Mouse (Mus musculus): Measurements from ENCODE around the gene Senp6. TPM values are rescaled to one million over a fixed set of nuclear protein-coding genes. Genes with fewer than 3 reads are reported as not detected.
A peak's percentile ranks its signal among the peaks of the same experiment; 100 is the strongest.
"Not testable (repeated sequence)": the region's sequence is repeated elsewhere in the genome, so short reads cannot be mapped to it uniquely, and the experiment has no call there.

Gene Senp6
- polyA plus RNA-seq, 1 experiment, result 9.8 TPM

- H3K27ac ChIP-seq (ENCODE audit: insufficient read depth, low read length), result no peak overlapping the region
- H3K36me3 ChIP-seq (ENCODE audit: control insufficient read depth, insufficient read depth, low read length), result no peaks in the 10 kb centered on the region
- no peak for DNase-seq (ENCODE audit: low read depth in 1 of 2, low spot score in 2 of 2)
- no peak overlapping the region for H3K4me3 ChIP-seq (ENCODE audit: extremely low read depth, insufficient read depth, insufficient read length)
- no peaks in the 10 kb centered on the region for H3K27me3 ChIP-seq (ENCODE audit: control insufficient read depth, insufficient read depth, low read length)
- TF ChIP-seq CTCF (IDR thresholded peaks at IDR 0.05; ENCODE audit: extremely low read depth, insufficient read depth, insufficient read length, insufficient replicate concordance), result no peak
- no peak for TF ChIP-seq POLR2A (IDR thresholded peaks at IDR 0.05; ENCODE audit: low read depth, low read length)
- peaks cover 7% of the 10 kb centered on the region; the same call in 1 of the 2 replicates for H3K4me1 ChIP-seq (ENCODE audit: control insufficient read depth, insufficient read depth, insufficient read length)
Measured at GRCm38 (mm10) chr9:80074949-80075348, 8.2 kb downstream of the Senp6 start.

- TF ChIP-seq POLR2A (IDR thresholded peaks at IDR 0.05; ENCODE audit: low read depth, low read length) (no peak), CTCF (IDR thresholded peaks at IDR 0.05; ENCODE audit: extremely low read depth, insufficient read depth, insufficient read length, insufficient replicate concordance) (no peak)
- no peaks in the 10 kb centered on the region for H3K27me3 ChIP-seq (ENCODE audit: control insufficient read depth, insufficient read depth, low read length)
- peaks cover 12% of the 10 kb centered on the region; the same call in 1 of the 2 replicates for H3K4me1 ChIP-seq (ENCODE audit: control insufficient read depth, insufficient read depth, insufficient read length)
- 65% methylated on average over 1 of the region's 1 CpGs for WGBS
- peak in 1 of 2 experiments; percentile 26 for DNase-seq (ENCODE audit: low read depth in 1 of 2, low spot score in 2 of 2)
- no peak overlapping the region for H3K4me3 ChIP-seq (ENCODE audit: extremely low read depth, insufficient read depth, insufficient read length)
- no peak overlapping the region for H3K27ac ChIP-seq (ENCODE audit: insufficient read depth, low read length)
- no peaks in the 10 kb centered on the region for H3K36me3 ChIP-seq (ENCODE audit: control insufficient read depth, insufficient read depth, low read length)
Measured at GRCm38 (mm10) chr9:80080941-80081340, 14.2 kb downstream of the Senp6 start.

- no peak for DNase-seq (ENCODE audit: low read depth in 1 of 2, low spot score in 2 of 2)
Measured at GRCm38 (mm10) chr9:80084429-80085092, 17.9 kb downstream of the Senp6 start.

GRCm38 (mm10) chr9:80085665-80086064 lies 19.0 kb downstream of the Senp6 start:
- no peak for TF ChIP-seq POLR2A (IDR thresholded peaks at IDR 0.05; ENCODE audit: low read depth, low read length)
- TF ChIP-seq CTCF (IDR thresholded peaks at IDR 0.05; ENCODE audit: extremely low read depth, insufficient read depth, insufficient read length, insufficient replicate concordance), result no peak
- Histone ChIP-seq H3K4me1 (ENCODE audit: control insufficient read depth, insufficient read depth, insufficient read length) (peaks cover 13% of the 10 kb centered on the region; the same call in 1 of the 2 replicates), H3K27ac (ENCODE audit: insufficient read depth, low read length) (no peak overlapping the region), H3K27me3 (ENCODE audit: control insufficient read depth, insufficient read depth, low read length) (no peaks in the 10 kb centered on the region), H3K4me3 (ENCODE audit: extremely low read depth, insufficient read depth, insufficient read length) (no peak overlapping the region), H3K36me3 (ENCODE audit: control insufficient read depth, insufficient read depth, low read length) (peaks cover 3% of the 10 kb centered on the region)
- DNase-seq (ENCODE audit: low read depth in 1 of 2, low spot score in 2 of 2), result no peak
- WGBS, result 77% methylated on average over 2 of the region's 2 CpGs

More at GRCm38 (mm10) chr9:80084429-80085092, 17.9 kb downstream of the Senp6 start:
- H3K36me3 ChIP-seq (ENCODE audit: control insufficient read depth, insufficient read depth, low read length), result no peaks in the 10 kb centered on the region
- TF ChIP-seq CTCF (IDR thresholded peaks at IDR 0.05; ENCODE audit: extremely low read depth, insufficient read depth, insufficient read length, insufficient replicate concordance) (no peak), POLR2A (IDR thresholded peaks at IDR 0.05; ENCODE audit: low read depth, low read length) (no peak)
- no peak overlapping the region for H3K4me3 ChIP-seq (ENCODE audit: extremely low read depth, insufficient read depth, insufficient read length)
- H3K27me3 ChIP-seq (ENCODE audit: control insufficient read depth, insufficient read depth, low read length), result no peaks in the 10 kb centered on the region
- H3K4me1 ChIP-seq (ENCODE audit: control insufficient read depth, insufficient read depth, insufficient read length), result peaks cover 14% of the 10 kb centered on the region; the same call in 1 of the 2 replicates
- H3K27ac ChIP-seq (ENCODE audit: insufficient read depth, low read length), result no peak overlapping the region
- 83% methylated on average over 10 of the region's 10 CpGs for WGBS

GRCm38 (mm10) chr9:80086272-80086966 lies 19.7 kb downstream of the Senp6 start:
- 57% methylated on average over 6 of the region's 6 CpGs for WGBS
- H3K36me3 ChIP-seq (ENCODE audit: control insufficient read depth, insufficient read depth, low read length); H3K27ac ChIP-seq (ENCODE audit: insufficient read depth, low read length); H3K4me3 ChIP-seq (ENCODE audit: extremely low read depth, insufficient read depth, insufficient read length); H3K27me3 ChIP-seq (ENCODE audit: control insufficient read depth, insufficient read depth, low read length); DNase-seq (ENCODE audit: low read depth in 1 of 2, low spot score in 2 of 2): not testable (repeated sequence)
- peaks cover 11% of the 10 kb centered on the region; the same call in 1 of the 2 replicates for H3K4me1 ChIP-seq (ENCODE audit: control insufficient read depth, insufficient read depth, insufficient read length)

- WGBS, result 84% methylated on average over 3 of the region's 3 CpGs
- TF ChIP-seq POLR2A (IDR thresholded peaks at IDR 0.05; ENCODE audit: low read depth, low read length) (no peak), CTCF (IDR thresholded peaks at IDR 0.05; ENCODE audit: extremely low read depth, insufficient read depth, insufficient read length, insufficient replicate concordance) (no peak)
- H3K27me3 ChIP-seq (ENCODE audit: control insufficient read depth, insufficient read depth, low read length), result no peaks in the 10 kb centered on the region
Measured at GRCm38 (mm10) chr9:80089409-80089808, 22.7 kb downstream of the Senp6 start.

GRCm38 (mm10) chr9:80096325-80096724 lies 29.6 kb downstream of the Senp6 start:
- Histone ChIP-seq H3K4me3 (ENCODE audit: extremely low read depth, insufficient read depth, insufficient read length) (no peak overlapping the region), H3K4me1 (ENCODE audit: control insufficient read depth, insufficient read depth, insufficient read length) (no peaks in the 10 kb centered on the region), H3K27me3 (ENCODE audit: control insufficient read depth, insufficient read depth, low read length) (no peaks in the 10 kb centered on the region), H3K36me3 (ENCODE audit: control insufficient read depth, insufficient read depth, low read length) (peaks cover 2% of the 10 kb centered on the region; the same call in 1 of the 2 replicates), H3K27ac (ENCODE audit: insufficient read depth, low read length) (no peak overlapping the region)
- TF ChIP-seq POLR2A (IDR thresholded peaks at IDR 0.05; ENCODE audit: low read depth, low read length) (no peak), CTCF (IDR thresholded peaks at IDR 0.05; ENCODE audit: extremely low read depth, insufficient read depth, insufficient read length, insufficient replicate concordance) (no peak)
- no peak for DNase-seq (ENCODE audit: low read depth in 1 of 2, low spot score in 2 of 2)
- WGBS, result 92% methylated on average over 3 of the region's 3 CpGs

More at GRCm38 (mm10) chr9:80089409-80089808, 22.7 kb downstream of the Senp6 start:
- no peak overlapping the region for H3K27ac ChIP-seq (ENCODE audit: insufficient read depth, low read length)
- DNase-seq (ENCODE audit: low read depth in 1 of 2, low spot score in 2 of 2), result no peak
- H3K4me3 ChIP-seq (ENCODE audit: extremely low read depth, insufficient read depth, insufficient read length), result no peak overlapping the region
- H3K4me1 ChIP-seq (ENCODE audit: control insufficient read depth, insufficient read depth, insufficient read length), result peaks cover 3% of the 10 kb centered on the region; the same call in 1 of the 2 replicates
- peaks cover 5% of the 10 kb centered on the region for H3K36me3 ChIP-seq (ENCODE audit: control insufficient read depth, insufficient read depth, low read length)
